Mouse (Mus musculus) small intestine, adult 2 months (tissue): ENCODE results near the gene Fcgr3. TPM values are rescaled to one million over a fixed set of nuclear protein-coding genes. Genes with fewer than 3 reads are reported as not detected.
A peak's percentile ranks its signal among the peaks of the same experiment; 100 is the strongest.
"Not testable (repeated sequence)": the region's sequence is repeated elsewhere in the genome, so short reads cannot be mapped to it uniquely, and the experiment has no call there.

Experiments used
- H3K27ac ChIP-seq: fragments of 200-500 bp; 2 replicates; pipeline ENCODE4 v1.5.1; 2012; ENCODE audit warnings: low read depth, low read length, control low read depth, inconsistent platforms; ENCODE audit not compliant: insufficient read depth
- H3K27me3 ChIP-seq: fragments of 200-500 bp; 2 replicates; pipeline ENCODE4 v1.6.1; 2012; ENCODE audit warnings: mild to moderate bottlenecking, moderate library complexity, low read length, inconsistent platforms; ENCODE audit not compliant: control insufficient read depth, insufficient read depth
- H3K36me3 ChIP-seq: fragments of 200-500 bp; 2 replicates; pipeline ENCODE4 v1.6.1; 2012; ENCODE audit warnings: mild to moderate bottlenecking, low read length, control low read depth, inconsistent platforms; ENCODE audit not compliant: control insufficient read depth, insufficient read depth
- H3K4me1 ChIP-seq: fragments of 200-500 bp; 2 replicates; pipeline ENCODE4 v1.6.1; 2012; ENCODE audit warnings: low read length, inconsistent platforms, mixed read lengths; ENCODE audit not compliant: control insufficient read depth, insufficient read depth, insufficient read length
- H3K4me3 ChIP-seq: fragments of 200-500 bp; 2 replicates; pipeline ENCODE4 v1.5.1; 2012; ENCODE audit warnings: low read depth, mild to moderate bottlenecking, control low read depth, inconsistent platforms, low read length, moderate library complexity
- CTCF ChIP-seq: fragments of 200-500 bp; IDR thresholded peaks from 2 replicates; pipeline ENCODE4 v1.5.1; 2012; ENCODE audit warnings: low read depth, mild to moderate bottlenecking, control low read depth, inconsistent platforms, low read length, moderate library complexity, mixed read lengths; ENCODE audit not compliant: insufficient replicate concordance, insufficient read length; ENCODE audit errors: extremely low read depth
- POLR2A ChIP-seq: fragments of 200-500 bp; IDR thresholded peaks from 2 replicates; pipeline ENCODE4 v1.6.1; 2012; ENCODE audit warnings: low read depth, mild to moderate bottlenecking, control low read depth, inconsistent platforms, low read length, moderate library complexity
- WGBS: fragments of 180-500 bp; shearing (Covaris S2); methylation state at CpG from one replicate; pipeline ENCODE4 v1.1.7; 2018; 5-methylcytosine and 5-hydroxymethylcytosine counted together
- polyA plus RNA-seq: library from polyadenylated mRNA; depleted of rRNA; stranded (reverse); fragments of >200 nt; gene quantifications from 2 replicates; pipeline ENCODE4 v1.2.3, GENCODE M21; 2012

Gene Fcgr3
- polyA plus RNA-seq, 1 experiment: 4.9 TPM

DNA sequence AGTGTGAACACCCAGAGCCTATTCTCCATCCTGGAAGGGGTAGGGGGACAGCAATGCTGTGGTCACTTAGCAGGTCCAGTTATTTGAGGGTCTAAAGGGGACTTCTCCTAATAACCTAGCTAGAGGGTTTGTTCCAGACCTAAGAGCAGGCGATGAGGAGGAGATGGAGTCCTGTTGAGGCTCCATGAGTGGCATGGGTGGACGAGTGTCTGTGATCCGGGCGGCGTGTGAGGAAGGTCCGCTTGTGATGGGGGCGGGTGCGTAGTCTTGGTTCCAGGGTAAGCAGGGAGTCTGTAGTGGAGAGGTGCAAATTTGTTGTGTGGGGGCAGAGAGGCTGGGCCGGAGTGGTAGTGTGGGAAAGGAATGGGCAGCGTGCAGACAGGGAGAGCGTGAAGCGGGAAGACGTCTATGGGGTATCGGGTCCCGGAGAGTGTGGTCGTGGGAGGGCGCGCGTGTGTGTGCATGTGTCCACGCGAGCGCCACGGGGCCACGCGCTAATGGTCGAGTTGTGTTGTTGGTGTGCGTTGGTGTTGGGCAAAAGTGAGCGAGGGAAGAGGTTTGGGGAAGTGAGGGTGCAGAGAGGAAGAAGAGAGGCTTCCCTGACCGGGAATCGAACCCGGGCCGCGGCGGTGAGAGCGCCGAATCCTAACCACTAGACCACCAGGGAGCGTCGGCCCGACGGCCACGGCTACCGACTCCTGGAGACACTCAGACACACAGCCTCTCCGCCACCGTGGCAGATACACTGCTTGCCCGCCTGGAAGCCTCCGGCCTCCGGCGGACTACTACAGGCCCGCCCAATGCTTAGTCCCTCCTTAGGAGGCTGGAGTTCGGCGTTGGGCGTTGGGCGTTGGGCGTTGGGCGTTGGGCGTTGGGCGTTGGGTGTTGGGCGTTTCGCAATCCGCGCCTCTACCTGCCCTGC is 905 bp downstream of the Fcgr3 start:
- Histone ChIP-seq H3K27me3 (peaks cover 17% of the 10 kb centered on the region), H3K4me3 (peak overlapping the region; percentile 31)
- H3K4me1 ChIP-seq, H3K27ac ChIP-seq, H3K36me3 ChIP-seq: not testable (repeated sequence)
- WGBS: 13% methylated on average over 42 of the region's 61 CpGs

DNA sequence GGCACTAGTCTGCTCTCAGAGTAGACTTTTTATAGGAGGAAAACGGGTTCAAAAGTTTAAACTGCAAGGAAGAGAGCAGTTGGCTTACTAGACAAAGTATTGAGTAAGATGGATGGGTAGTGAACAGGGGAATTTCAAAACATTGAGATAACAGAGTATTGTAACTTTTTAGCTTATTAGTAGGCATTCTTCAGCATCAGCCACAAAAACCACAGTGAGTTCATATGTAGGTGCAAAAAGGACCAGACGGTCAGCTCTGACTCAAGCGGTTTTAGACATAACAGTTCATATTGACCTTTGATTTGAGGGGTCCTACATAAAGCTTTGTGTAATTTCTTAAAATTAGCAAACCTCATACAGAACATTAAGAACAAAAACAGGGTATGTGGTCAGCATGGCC is 3.2 kb downstream of the Fcgr3 start:
- Histone ChIP-seq H3K4me3 (no peak overlapping the region), H3K27ac (no peak overlapping the region), H3K4me1 (peaks cover 5% of the 10 kb centered on the region), H3K36me3 (no peaks in the 10 kb centered on the region), H3K27me3 (peaks cover 15% of the 10 kb centered on the region)
- TF ChIP-seq CTCF (no peak), POLR2A (no peak)
- WGBS: 67% methylated on average over 3 of the region's 3 CpGs

DNA sequence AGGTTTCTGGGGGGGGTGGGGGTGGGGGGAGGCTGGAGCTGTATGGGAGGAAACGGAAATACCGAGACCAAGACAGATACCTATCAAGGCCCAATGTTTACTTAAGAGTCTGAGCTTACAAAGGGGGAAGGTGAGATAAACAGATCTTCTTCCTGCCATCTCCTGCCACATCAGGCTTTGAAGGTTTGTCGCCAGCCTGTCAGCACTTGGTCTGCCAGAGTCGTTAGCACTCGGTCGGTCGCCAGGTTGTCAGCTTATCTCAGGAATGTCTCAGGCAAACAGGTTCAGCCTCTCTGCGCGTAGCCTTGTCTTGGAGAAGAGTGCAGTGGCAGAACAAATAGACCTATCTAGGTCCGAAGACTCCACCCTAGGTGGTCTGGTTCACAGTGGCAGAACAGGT is 4.3 kb downstream of the Fcgr3 start:
- WGBS: 11% methylated on average over 10 of the region's 10 CpGs
- no peak for TF ChIP-seq CTCF
- no peak for TF ChIP-seq POLR2A
- peaks cover 3% of the 10 kb centered on the region; the same call in 1 of the 2 replicates for H3K4me1 ChIP-seq
- peak overlapping the region; percentile 24; the same call in 1 of the 2 replicates for H3K4me3 ChIP-seq
- peaks cover 12% of the 10 kb centered on the region for H3K27me3 ChIP-seq
- H3K27ac ChIP-seq: peak overlapping the region; percentile 64
- H3K36me3 ChIP-seq: no peaks in the 10 kb centered on the region

DNA sequence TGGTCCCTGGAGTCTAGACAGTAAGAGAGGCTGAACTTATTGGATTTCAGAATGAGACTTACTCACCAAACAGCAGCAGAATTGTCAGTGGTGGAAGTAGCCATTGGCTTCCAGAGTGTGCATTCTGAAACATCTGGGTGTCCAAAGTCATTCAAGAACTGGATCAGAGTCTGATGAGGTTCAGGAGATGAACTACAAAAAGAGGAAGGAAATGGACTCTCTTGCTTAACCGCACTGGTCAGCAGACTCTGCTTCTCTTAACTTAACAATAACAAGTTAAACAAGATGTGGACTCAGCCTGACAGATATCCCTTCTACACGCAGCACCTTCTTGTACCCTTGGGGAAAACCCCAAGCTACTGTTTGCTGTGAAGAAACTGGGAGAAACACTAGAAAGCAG is 5.5 kb downstream of the Fcgr3 start:
- 75% methylated on average over 2 of the region's 2 CpGs for WGBS
- Histone ChIP-seq H3K36me3 (no peaks in the 10 kb centered on the region), H3K4me1 (no peaks in the 10 kb centered on the region), H3K27ac (peak overlapping the region; percentile 29), H3K27me3 (peaks cover 5% of the 10 kb centered on the region; the same call in 1 of the 2 replicates), H3K4me3 (no peak overlapping the region)
- TF ChIP-seq CTCF: no peak
- no peak for TF ChIP-seq POLR2A

DNA sequence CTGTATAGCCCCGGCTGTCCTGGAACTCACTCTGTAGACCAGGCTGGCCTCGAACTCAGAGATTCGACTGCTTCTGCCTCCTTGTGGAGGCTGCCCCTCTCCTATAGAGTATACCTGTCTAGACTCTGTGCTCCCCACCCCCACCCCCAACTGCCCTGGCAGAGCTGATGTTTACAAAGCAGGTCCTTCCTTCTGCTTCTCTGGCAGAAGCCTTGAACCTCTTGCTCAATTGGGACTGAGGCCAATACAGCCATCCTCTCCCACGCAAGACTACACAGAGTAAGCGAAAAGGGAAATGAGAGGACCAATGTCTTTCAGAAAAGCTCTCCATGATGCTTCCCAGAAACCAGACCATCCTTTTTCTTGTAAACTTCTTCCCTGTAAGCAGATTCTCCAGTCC is 7.5 kb downstream of the Fcgr3 start:
- Histone ChIP-seq H3K27ac (no peak overlapping the region), H3K4me3 (no peak overlapping the region), H3K4me1 (no peaks in the 10 kb centered on the region), H3K27me3 (no peaks in the 10 kb centered on the region), H3K36me3 (no peaks in the 10 kb centered on the region)
- TF ChIP-seq CTCF (no peak), POLR2A (no peak)
- WGBS: 55% methylated on average over 5 of the region's 5 CpGs

DNA sequence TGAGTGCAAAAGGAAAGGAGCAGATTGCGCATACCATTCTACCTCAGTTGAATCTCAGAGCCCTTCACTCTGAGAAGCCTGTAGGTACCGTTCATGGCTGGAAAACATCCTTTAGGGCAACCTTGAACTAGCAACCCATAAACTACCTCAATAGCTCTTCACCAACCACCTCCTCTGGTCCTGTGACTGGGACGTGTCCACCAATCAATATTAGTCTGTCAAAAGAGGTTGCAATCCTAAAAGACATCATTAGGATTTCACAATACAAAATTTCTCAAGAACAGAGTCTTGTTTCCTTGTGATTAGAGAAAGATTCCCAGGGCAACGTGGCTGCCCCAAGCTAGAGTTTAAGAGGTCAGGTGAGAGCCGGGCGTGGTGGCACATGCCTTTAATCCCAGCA is 11.4 kb downstream of the Fcgr3 start:
- 78% methylated on average over 6 of the region's 6 CpGs for WGBS

DNA sequence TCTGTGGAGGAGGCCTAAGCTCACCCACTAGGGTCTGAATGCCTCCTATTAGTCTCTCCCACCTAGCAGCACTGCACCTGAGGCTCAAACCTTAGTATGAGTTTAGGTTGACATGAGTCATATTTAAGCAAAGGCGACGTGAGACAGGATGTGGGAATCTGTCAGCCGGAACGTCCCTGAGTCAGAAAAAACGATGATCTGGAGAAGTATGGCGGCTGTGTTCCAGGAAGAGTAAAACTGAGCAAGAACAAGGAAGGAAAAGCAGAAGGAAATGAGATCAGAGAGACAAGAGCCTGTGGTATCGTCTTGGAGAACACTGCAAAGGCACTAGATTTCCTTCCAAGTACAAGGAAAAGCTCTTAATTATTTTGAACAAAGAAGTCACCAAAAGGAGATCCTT is 14.0 kb downstream of the Fcgr3 start:
- WGBS: 82% methylated on average over 7 of the region's 7 CpGs
- TF ChIP-seq POLR2A: no peak
- no peak for TF ChIP-seq CTCF
- no peaks in the 10 kb centered on the region for H3K4me1 ChIP-seq
- H3K4me3 ChIP-seq: no peak overlapping the region
- no peaks in the 10 kb centered on the region for H3K27me3 ChIP-seq
- no peak overlapping the region for H3K27ac ChIP-seq
- H3K36me3 ChIP-seq: no peaks in the 10 kb centered on the region; the same call in 1 of the 2 replicates

More for the DNA sequence above, 11.4 kb downstream of the Fcgr3 start:
- no peak overlapping the region for H3K27ac ChIP-seq
- H3K4me1 ChIP-seq: no peaks in the 10 kb centered on the region
- no peaks in the 10 kb centered on the region for H3K27me3 ChIP-seq
- H3K36me3 ChIP-seq: no peaks in the 10 kb centered on the region; the same call in 1 of the 2 replicates
- no peak overlapping the region for H3K4me3 ChIP-seq
- TF ChIP-seq CTCF (no peak), POLR2A (no peak)
